19 mouse cellular contexts compared by ENCODE assay signal in genomic region chr4:14201724-14202123, GRCm38 (mm10).
DNase-seq lines count a peak whose midpoint lies in the region; ATAC-seq lines count a peak whose summit lies in the region.
"Had no signal": no experiment of that assay in that cellular context is flagged by ENCODE, and none has a peak within 500 bp of the region (broad histone marks: within the 10 kb centered on the region; RNA-seq: fewer than 3 reads in every experiment).

No protein-coding gene starts in this region.

- ATAC-seq in limb, embryonic 11.5 days (ENCODE audit: insufficient number of reproducible peaks, low FRiP score, low TSS enrichment, low read depth) = no peak
- ATAC-seq: forebrain, embryonic 16.5 days; intestine, embryonic 16.5 days had no signal

- H3K9me3 ChIP-seq in limb, embryonic 11.5 days (ENCODE audit: control insufficient read depth, low read length) = no peaks in the 10 kb centered on the region
- H3K9me3 ChIP-seq in limb, embryonic 10.5 days (replicated peaks) = no peaks in the 10 kb centered on the region
- H3K9me3 ChIP-seq: heart, embryonic 13.5 days; hindbrain, embryonic 15.5 days had no signal

- DNase-seq in embryo, embryonic 11.5 days (ENCODE audit: low read depth, low spot score) = peak; percentile 1
- DNase-seq in embryo, embryonic 9.5 days (ENCODE audit: extremely low spot score) = no peak
- peak; percentile 32 for DNase-seq in limb, embryonic 11.5 days (ENCODE audit: low spot score)
- no peak for DNase-seq in limb, embryonic 10.5 days (ENCODE audit: low spot score)
- peak; percentile 13 for DNase-seq in brain, adult 2 months (ENCODE audit: low read depth, low spot score)
- no peak for DNase-seq in left cerebral cortex, adult 9 months (ENCODE audit: low spot score in 2 of 2)
- no peak for DNase-seq in left cerebral cortex, postnatal 36 days (ENCODE audit: low spot score in 2 of 2)
- DNase-seq: adrenal gland, postnatal 14 days; cerebellum, adult 11 months; cerebellum, adult 9-10 months; cerebellum, postnatal 36 days; gastrocnemius, postnatal 36 days; heart, adult 11 months; heart, postnatal 36 days; kidney, adult 2 months had no signal

- H3K27me3 ChIP-seq in limb, embryonic 11.5 days (ENCODE audit: control insufficient read depth, insufficient read depth, low read length) = no peaks in the 10 kb centered on the region
- H3K27me3 ChIP-seq in limb, embryonic 10.5 days (ENCODE audit: low read depth, poor library complexity, severe bottlenecking) = no peaks in the 10 kb centered on the region
- H3K27me3 ChIP-seq: heart, embryonic 13.5 days; hindbrain, embryonic 15.5 days had no signal

- no peak overlapping the region for H3K4me2 ChIP-seq in limb, embryonic 11.5 days (ENCODE audit: low read depth, severe bottlenecking)
- H3K4me2 ChIP-seq: heart, embryonic 13.5 days; hindbrain, embryonic 15.5 days had no signal

- H3K4me3 ChIP-seq in limb, embryonic 11.5 days (ENCODE audit: low read depth, low read length) = no peak overlapping the region
- H3K4me3 ChIP-seq in limb, embryonic 10.5 days = no peak overlapping the region
- H3K4me3 ChIP-seq: heart, embryonic 13.5 days; hindbrain, embryonic 15.5 days had no signal

- intact Hi-C loops in left cerebral cortex, postnatal 36 days (cut with DNase I) = no loop called here

- no peak overlapping the region for H3K27ac ChIP-seq in limb, embryonic 11.5 days (replicated peaks; ENCODE audit: low read depth, low read length)
- H3K27ac ChIP-seq in limb, embryonic 10.5 days = no peak overlapping the region
- H3K27ac ChIP-seq: heart, embryonic 13.5 days; hindbrain, embryonic 15.5 days had no signal

- WGBS in limb, embryonic 11.5 days = 13% methylated on average over 3 of the region's 3 CpGs
- WGBS in limb, embryonic 10.5 days = 34% methylated on average over 3 of the region's 3 CpGs

- H3K36me3 ChIP-seq in limb, embryonic 11.5 days (ENCODE audit: control insufficient read depth, insufficient read depth, low read length) = no peaks in the 10 kb centered on the region
- no peaks in the 10 kb centered on the region for H3K36me3 ChIP-seq in limb, embryonic 10.5 days
- H3K36me3 ChIP-seq: heart, embryonic 13.5 days; hindbrain, embryonic 15.5 days had no signal

- H3K4me1 ChIP-seq in limb, embryonic 11.5 days (ENCODE audit: control insufficient read depth, insufficient read depth, low read length) = peaks cover 8% of the 10 kb centered on the region; the same call in 1 of the 2 replicates
- peaks cover 18% of the 10 kb centered on the region for H3K4me1 ChIP-seq in limb, embryonic 10.5 days

- H3K9ac ChIP-seq in limb, embryonic 11.5 days (ENCODE audit: low read length) = no peak overlapping the region
- H3K9ac ChIP-seq: heart, embryonic 13.5 days; hindbrain, embryonic 15.5 days had no signal

Comparison
In these comparisons a context has a peak if more than half of its experiments do, and no peak if none do; other contexts are left out.
1. DNase-seq: peak in embryo, embryonic 11.5 days (single experiment), limb, embryonic 11.5 days (single experiment) and brain, adult 2 months (single experiment); none in embryo, embryonic 9.5 days (single experiment), limb, embryonic 10.5 days (single experiment), left cerebral cortex, adult 9 months (0 of 2) and left cerebral cortex, postnatal 36 days (0 of 2).